23 mouse cellular contexts compared by ENCODE assay signal in genomic region chr16:9768981-9769380, GRCm38 (mm10).
DNase-seq lines count a peak whose midpoint lies in the region; TF ChIP-seq lines count a peak whose summit lies in the region.
"Had no signal": no experiment of that assay in that cellular context is flagged by ENCODE, and none has a peak within 500 bp of the region (broad histone marks: within the 10 kb centered on the region; RNA-seq: fewer than 3 reads in every experiment).

No protein-coding gene starts in this region.

- DNase-seq in cerebellum, adult 9-10 months: peak; percentile 44
- no peak for DNase-seq in cerebellum, adult 18-20 months
- no peak for DNase-seq in layer of hippocampus, adult 2 months (ENCODE audit: low spot score in 2 of 2)
- no peak for DNase-seq in layer of hippocampus, postnatal 14 days (ENCODE audit: low spot score in 2 of 2)
- DNase-seq in cerebellum, postnatal 14 days: peak; percentile 43 to 53
- DNase-seq: adrenal gland, adult 2 months; adrenal gland, postnatal 14 days; gastrocnemius, postnatal 25 days; heart, adult 18-20 months; heart, postnatal 10 days; heart, postnatal 36 days; kidney, adult 11 months had no signal

- H3K4me3 ChIP-seq in layer of hippocampus, adult 2 months: no peak overlapping the region
- no peak overlapping the region for H3K4me3 ChIP-seq in cortical plate, adult 2 months (ENCODE audit: insufficient read depth, low read length)
- H3K4me3 ChIP-seq: embryonic facial prominence, embryonic 12.5 days; embryonic facial prominence, embryonic 15.5 days; erythroblast, embryonic 14.5 days; forebrain, embryonic 12.5 days; forebrain, embryonic 15.5 days; heart, embryonic 12.5 days; heart, embryonic 15.5 days; hindbrain, embryonic 10.5 days; hindbrain, embryonic 13.5 days; intestine, embryonic 15.5 days had no signal

- no peak for TF ChIP-seq POLR2A in cortical plate, adult 2 months (IDR thresholded peaks at IDR 0.05; ENCODE audit: extremely low read depth, insufficient read depth, low read length)

- H3K4me1 ChIP-seq in cortical plate, adult 2 months (ENCODE audit: control insufficient read depth, insufficient read depth, low read length): peaks cover 11% of the 10 kb centered on the region
- H3K4me1 ChIP-seq: embryonic facial prominence, embryonic 12.5 days; embryonic facial prominence, embryonic 15.5 days; forebrain, embryonic 12.5 days; heart, embryonic 12.5 days; heart, embryonic 15.5 days; hindbrain, embryonic 10.5 days; hindbrain, embryonic 13.5 days; intestine, embryonic 15.5 days had no signal

- TF ChIP-seq CTCF in layer of hippocampus, adult 2 months (conservative IDR thresholded peaks at IDR 0.05): no peak
- TF ChIP-seq CTCF in cortical plate, adult 2 months (IDR thresholded peaks at IDR 0.05; ENCODE audit: extremely low read depth, insufficient read depth, low read length): no peak

- peak overlapping the region; percentile 90 for H3K27ac ChIP-seq in layer of hippocampus, adult 2 months
- H3K27ac ChIP-seq in cortical plate, adult 2 months (ENCODE audit: insufficient read depth, low read length): peak overlapping the region; percentile 69
- H3K27ac ChIP-seq: embryonic facial prominence, embryonic 12.5 days; embryonic facial prominence, embryonic 15.5 days; forebrain, embryonic 12.5 days; heart, embryonic 15.5 days; hindbrain, embryonic 10.5 days; hindbrain, embryonic 13.5 days; intestine, embryonic 15.5 days had no signal

Comparison
In these comparisons a context has a peak if more than half of its experiments do, and no peak if none do; other contexts are left out.
1. DNase-seq: peak in cerebellum, adult 9-10 months (single experiment) and cerebellum, postnatal 14 days (2 of 2); none in cerebellum, adult 18-20 months (0 of 2), layer of hippocampus, adult 2 months (0 of 2) and layer of hippocampus, postnatal 14 days (0 of 2).